Comparison of ENCODE assay signal across 18 mouse cellular contexts in genomic region chr6:22634740-22635139, GRCm38 (mm10).
"Had no signal": no experiment of that assay in that cellular context is flagged by ENCODE, and none has a peak within 500 bp of the region (broad histone marks: within the 10 kb centered on the region; RNA-seq: fewer than 3 reads in every experiment).

No protein-coding gene starts in this region.

- DNase-seq: lung, adult 18-20 months; lung, embryonic 14.5 days; lung, postnatal 10 days; lung, postnatal 4 days; retina, postnatal 1 day; right cerebral cortex, adult 18-20 months; right cerebral cortex, postnatal 25 days; right cerebral cortex, postnatal 4 days; spleen, adult 18-20 months; thymus, adult 2 months; thymus, postnatal 25 days; thymus, postnatal 4 days had no signal

- H3K9me3 ChIP-seq: midbrain, embryonic 10.5 days; midbrain, embryonic 12.5 days; neural tube, embryonic 13.5 days; neural tube, embryonic 15.5 days had no signal

- H3K4me3 ChIP-seq: midbrain, embryonic 10.5 days; midbrain, embryonic 12.5 days; myocyte; neural tube, embryonic 13.5 days; neural tube, embryonic 15.5 days had no signal

- H3K9ac ChIP-seq: lung, embryonic 14.5 days; midbrain, embryonic 12.5 days; neural tube, embryonic 13.5 days; neural tube, embryonic 15.5 days had no signal

- ATAC-seq: midbrain, embryonic 16.5 days had no signal

- H3K27ac ChIP-seq: midbrain, embryonic 10.5 days; midbrain, embryonic 12.5 days; neural tube, embryonic 13.5 days; neural tube, embryonic 15.5 days had no signal

- H3K4me2 ChIP-seq: lung, embryonic 14.5 days; midbrain, embryonic 12.5 days; neural tube, embryonic 13.5 days; neural tube, embryonic 15.5 days had no signal

- H3K4me1 ChIP-seq: midbrain, embryonic 12.5 days; neural tube, embryonic 13.5 days; neural tube, embryonic 15.5 days had no signal

- H3K36me3 ChIP-seq: midbrain, embryonic 10.5 days; midbrain, embryonic 12.5 days; neural tube, embryonic 13.5 days; neural tube, embryonic 15.5 days had no signal

- H3K27me3 ChIP-seq: midbrain, embryonic 12.5 days; neural tube, embryonic 13.5 days; neural tube, embryonic 15.5 days had no signal
